Mouse (Mus musculus) v-Abl transformed pro-B cells (cell line): ENCODE measurements around the gene Olfr1394.

Experiments used
- in situ Hi-C, 2 experiments: fragments of 400-800 bp; cut with MboI; formaldehyde crosslinking; loops; one replicate each; pipeline ENCODE4 v1.15.1; 2025; ENCODE audit not compliant: unreplicated experiment in 2 of 2

Olfr1394 gene

DNA sequence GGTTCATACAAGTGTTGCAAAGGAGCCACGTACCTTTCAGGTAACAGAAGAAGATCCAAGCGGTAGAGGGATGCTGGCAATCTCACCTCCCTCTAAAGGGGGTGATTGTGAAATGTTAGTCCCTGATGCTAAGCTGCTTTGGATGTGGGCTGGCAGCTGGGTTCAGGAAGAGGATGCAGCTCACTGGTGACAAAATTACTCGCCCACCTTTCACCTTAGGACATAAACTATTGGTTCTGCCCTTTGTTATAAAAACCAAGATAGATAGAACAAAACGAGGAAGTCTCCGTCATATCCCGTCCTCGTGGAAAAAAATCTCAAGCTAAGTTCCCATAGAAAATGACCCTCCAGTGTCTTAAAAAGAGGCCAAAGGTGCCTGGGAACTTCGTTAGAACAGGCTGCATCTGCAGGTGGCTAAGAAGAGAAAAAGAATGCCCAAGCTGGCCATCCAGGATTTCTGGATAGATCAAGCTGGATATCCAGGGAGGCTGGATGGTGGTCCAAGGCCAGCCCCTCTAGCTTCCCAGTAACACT lies 32.8 kb downstream of the Olfr1394 start, which contains the start of gene Btnl9:
Gene Btnl9 (minus strand): TSS at position 205 of the 534 bp plus-strand sequence.
- in situ Hi-C loops, result loop anchor here (5.0 to 25.0 kb wide), 3 partner anchors 85 to 225 kb away; partner anchors contain the start of gene Olfr1389 (in 1 of the 2)

- in situ Hi-C loops, result loop anchor here (5.0 to 25.0 kb wide), 3 partner anchors 85 to 225 kb away; partner anchors contain the start of gene Olfr1389 (in 1 of the 2)
Observed at GRCm38 (mm10) chr11:49187701-49188100, 33.5 kb downstream of the Olfr1394 start.

DNA sequence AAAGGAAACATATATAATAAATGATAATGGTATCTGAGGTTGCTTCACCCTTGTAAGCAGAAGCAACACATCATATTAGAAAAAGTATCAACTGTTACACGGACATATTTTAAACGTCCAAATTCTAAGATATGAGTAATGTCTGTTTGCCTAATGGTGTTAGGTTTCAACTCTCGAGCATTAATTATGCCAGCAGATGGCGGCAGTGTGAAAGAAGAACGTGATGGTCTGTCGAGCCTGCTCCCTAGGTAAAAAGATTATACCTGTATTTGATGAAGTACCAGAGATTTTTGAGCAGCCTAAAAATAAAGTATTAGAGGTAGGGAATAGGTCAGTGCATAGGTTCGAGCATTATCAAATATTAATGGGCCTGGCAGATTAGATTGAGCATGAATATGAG lies 35.6 kb downstream of the Olfr1394 start:
- in situ Hi-C loops, result loop anchor here (5.0 to 25.0 kb wide), 3 partner anchors 83 to 223 kb away; partner anchors contain the start of gene Olfr1389 (in 1 of the 2)

- in situ Hi-C loops, result loop anchor here in 1 of 2 experiments (25.0 kb wide), 1 partner anchor 221 kb away; the partner anchor contains the start of gene Olfr1389
Observed at GRCm38 (mm10) chr11:49191083-49191482, 36.9 kb downstream of the Olfr1394 start.

DNA sequence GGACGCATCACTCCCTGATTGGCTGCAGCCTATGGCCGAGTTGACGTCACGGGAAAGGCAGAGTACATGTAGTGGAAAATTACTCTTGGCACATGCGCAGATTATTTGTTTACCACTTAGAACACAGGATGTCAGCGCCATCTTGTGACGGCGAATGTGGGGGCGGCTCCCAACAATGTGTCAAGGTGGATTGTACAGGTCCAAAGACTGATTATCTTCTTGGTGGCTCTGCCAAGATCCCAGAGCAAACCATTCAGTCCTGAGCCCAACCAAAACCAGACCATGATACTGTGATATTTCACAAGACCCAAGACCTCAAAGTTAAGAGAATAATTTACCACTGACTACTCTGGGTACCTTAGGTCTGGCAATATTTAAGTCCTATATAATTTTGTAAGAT lies 40.6 kb downstream of the Olfr1394 start:
- in situ Hi-C loops, result loop anchor here in 1 of 2 experiments (25.0 kb wide), 1 partner anchor 218 kb away; the partner anchor contains the start of gene Olfr1389

- in situ Hi-C loops, result loop anchor here in 1 of 2 experiments (25.0 kb wide), 1 partner anchor 216 kb away; the partner anchor contains the start of gene Olfr1389
Observed at GRCm38 (mm10) chr11:49195819-49196322, 41.7 kb downstream of the Olfr1394 start.

- in situ Hi-C loops, result loop anchor here (5.0 kb wide), 2 partner anchors 47 to 398 kb away; partner anchors contain the start of gene Rack1 (in 1 of the 2)
Observed at GRCm38 (mm10) chr11:49200666-49201065, 46.5 kb downstream of the Olfr1394 start.

GRCm38 (mm10) chr11:49201142-49201541 lies 47.0 kb downstream of the Olfr1394 start:
- in situ Hi-C loops, result loop anchor here (5.0 kb wide), 2 partner anchors 46 to 399 kb away; partner anchors contain the start of gene Rack1 (in 1 of the 2)

DNA sequence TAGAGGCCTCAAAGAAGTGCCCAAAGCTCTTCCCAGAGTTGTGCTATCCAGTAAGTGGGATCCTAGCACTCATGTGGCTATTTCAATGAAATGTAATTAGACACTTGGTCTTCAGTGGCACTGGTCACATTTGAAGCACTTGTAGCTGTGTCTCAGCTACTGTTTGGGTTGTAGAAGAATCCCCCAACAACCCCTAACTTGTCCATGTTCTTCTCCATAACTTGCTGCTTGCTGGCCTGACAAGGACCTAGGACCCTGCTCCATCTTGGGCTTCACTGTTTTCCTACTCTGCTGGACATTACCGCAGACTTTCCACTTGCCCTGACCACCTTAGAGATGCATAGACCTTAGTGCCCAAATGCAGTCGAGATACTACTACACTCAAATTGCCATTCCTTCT lies 47.9 kb downstream of the Olfr1394 start:
- in situ Hi-C loops, result loop anchor here (5.0 kb wide), 2 partner anchors 45 to 400 kb away; partner anchors contain the start of gene Rack1 (in 1 of the 2)

DNA sequence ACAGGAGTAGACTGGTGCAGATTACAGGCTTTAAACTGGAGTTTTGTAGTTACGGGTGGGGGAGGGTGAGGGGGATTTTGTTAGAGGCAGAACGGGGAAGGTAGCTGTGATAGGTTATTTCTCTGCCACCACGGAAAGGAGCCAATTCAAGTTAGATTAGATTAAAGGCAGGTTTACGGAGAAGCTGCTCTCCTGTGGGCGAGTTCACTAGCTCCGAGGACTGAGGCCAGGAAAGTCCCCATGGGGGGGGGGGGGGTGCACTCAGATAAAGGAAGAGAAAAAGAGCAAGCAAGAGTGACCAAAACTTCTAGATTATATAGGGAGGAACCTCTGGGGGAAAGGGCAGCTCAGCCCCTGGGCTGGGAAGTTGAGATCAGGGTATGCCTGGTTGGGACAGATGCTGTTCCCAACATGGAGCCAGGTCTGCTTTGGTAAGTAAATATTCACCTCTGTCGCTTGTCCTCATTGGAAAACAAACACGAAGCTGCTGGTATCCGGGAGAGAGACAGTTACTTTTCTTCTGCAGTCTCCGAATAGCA lies 48.4 kb downstream of the Olfr1394 start:
- in situ Hi-C loops, result loop anchor here (5.0 kb wide), 2 partner anchors 45 to 400 kb away; partner anchors contain the start of gene Rack1 (in 1 of the 2)

- in situ Hi-C loops, result loop anchor here (5.0 kb wide), 2 partner anchors 44 to 401 kb away; partner anchors contain the start of gene Rack1 (in 1 of the 2)
Observed at GRCm38 (mm10) chr11:49203129-49203768, 49.1 kb downstream of the Olfr1394 start, which contains the start of gene Zfp62. Gene Zfp62, plus strand, starts transcription at chr11:49203292.

- in situ Hi-C loops, result loop anchor here (5.0 kb wide), 2 partner anchors 43 to 402 kb away; partner anchors contain the start of gene Rack1 (in 1 of the 2)
Observed at GRCm38 (mm10) chr11:49203771-49204497, 49.8 kb downstream of the Olfr1394 start.

DNA sequence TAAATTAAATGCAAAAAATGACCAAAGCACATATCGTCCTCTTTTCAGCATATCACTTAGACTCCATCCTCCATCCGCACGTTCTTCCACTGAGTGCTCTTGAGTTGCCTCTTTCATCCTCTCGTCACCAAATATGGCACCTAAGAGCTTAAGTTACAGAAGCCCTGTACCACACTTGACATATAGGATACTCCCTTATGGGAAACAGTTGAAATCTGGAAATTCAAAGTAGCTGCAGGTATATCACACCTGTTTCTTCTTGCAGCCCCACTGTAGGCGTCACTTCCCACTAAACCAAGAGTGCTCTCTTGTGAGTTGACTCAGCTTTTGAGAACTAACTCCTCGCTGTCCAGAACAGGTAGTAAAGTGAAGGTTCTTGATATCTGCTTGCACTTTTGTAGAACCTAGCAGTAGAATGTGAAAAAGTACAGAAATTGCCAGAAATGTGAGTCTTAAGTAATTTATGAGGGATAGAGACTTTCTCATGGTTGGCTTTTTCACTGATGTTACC lies 51.0 kb downstream of the Olfr1394 start:
- in situ Hi-C loops, result no loop called here

DNA sequence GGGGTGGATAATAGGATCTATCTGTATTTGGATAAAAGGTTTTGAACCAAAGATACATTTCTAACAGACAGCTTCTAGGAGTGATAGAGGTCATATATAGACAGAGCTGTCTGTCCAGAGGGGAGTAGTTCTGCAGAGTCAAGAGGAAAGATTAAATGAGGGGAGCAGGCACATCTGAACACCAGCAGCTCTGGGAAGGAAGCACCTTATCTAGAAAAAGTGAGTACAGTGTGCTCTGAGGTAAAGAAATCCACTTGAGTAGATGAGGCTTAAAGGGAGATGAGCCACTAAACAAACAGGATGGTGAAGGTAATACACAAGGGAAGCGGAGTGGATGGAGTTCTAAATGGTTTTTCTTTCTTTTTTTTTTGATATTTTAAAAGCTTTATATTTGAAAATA lies 53.3 kb downstream of the Olfr1394 start:
- in situ Hi-C loops, result no loop called here
